Mouse (Mus musculus): ENCODE measurements around the gene Ajuba. TPM values are rescaled to one million over a fixed set of nuclear protein-coding genes. Genes with fewer than 3 reads are reported as not detected.

Gene Ajuba
- polyA plus RNA-seq, 1 experiment from 2014 or later, result 17.8 TPM

- Histone ChIP-seq H3K9ac (ENCODE audit: low read depth, low read length) (no peak overlapping the region), H3K4me1 (replicated peaks; ENCODE audit: control insufficient read depth, insufficient read depth, low read length) (no peaks in the 10 kb centered on the region), H3K27me3 (replicated peaks; ENCODE audit: control insufficient read depth, insufficient read depth, low read length) (no peaks in the 10 kb centered on the region), H3K4me2 (no peak overlapping the region), H3K27ac (ENCODE audit: low read depth, low read length) (no peak overlapping the region), H3K36me3 (ENCODE audit: control insufficient read depth, insufficient read depth, low read length) (peaks cover 16% of the 10 kb centered on the region), H3K4me3 (ENCODE audit: low read depth, low read length) (no peak overlapping the region), H3K9me3 (ENCODE audit: control insufficient read depth, low read length) (no peaks in the 10 kb centered on the region; the same call in 1 of the 2 replicates)
- ATAC-seq (replicated peaks; ENCODE audit: low FRiP score), result no peak
- WGBS, result 81% methylated on average over 11 of the region's 11 CpGs
- no peak for DNase-seq (ENCODE audit: low spot score)
Measured at GRCm38 (mm10) chr14:54540771-54541170, 36.6 kb downstream of the Ajuba start.

- ATAC-seq (replicated peaks; ENCODE audit: low FRiP score), result no peak
- Histone ChIP-seq H3K4me1 (replicated peaks; ENCODE audit: control insufficient read depth, insufficient read depth, low read length) (no peaks in the 10 kb centered on the region), H3K9me3 (ENCODE audit: control insufficient read depth, low read length) (no peaks in the 10 kb centered on the region; the same call in 1 of the 2 replicates), H3K4me2 (no peak overlapping the region), H3K9ac (ENCODE audit: low read depth, low read length) (no peak overlapping the region), H3K4me3 (ENCODE audit: low read depth, low read length) (no peak overlapping the region), H3K27me3 (replicated peaks; ENCODE audit: control insufficient read depth, insufficient read depth, low read length) (no peaks in the 10 kb centered on the region), H3K36me3 (ENCODE audit: control insufficient read depth, insufficient read depth, low read length) (peaks cover 10% of the 10 kb centered on the region), H3K27ac (ENCODE audit: low read depth, low read length) (no peak overlapping the region)
- WGBS, result 82% methylated on average over 2 of the region's 2 CpGs
- DNase-seq (ENCODE audit: low spot score), result no peak
Measured at GRCm38 (mm10) chr14:54538580-54538979, 38.8 kb downstream of the Ajuba start.

- no peaks in the 10 kb centered on the region for H3K27me3 ChIP-seq (replicated peaks; ENCODE audit: control insufficient read depth, insufficient read depth, low read length)
- H3K4me3 ChIP-seq (ENCODE audit: low read depth, low read length), result no peak overlapping the region
- H3K36me3 ChIP-seq (ENCODE audit: control insufficient read depth, insufficient read depth, low read length), result no peaks in the 10 kb centered on the region
- peaks cover 7% of the 10 kb centered on the region for H3K4me1 ChIP-seq (replicated peaks; ENCODE audit: control insufficient read depth, insufficient read depth, low read length)
- H3K9me3 ChIP-seq (ENCODE audit: control insufficient read depth, low read length), result no peaks in the 10 kb centered on the region
- ATAC-seq (replicated peaks; ENCODE audit: low FRiP score), result peak; percentile 58; the same call in 1 of the 2 replicates
- H3K4me2 ChIP-seq, result no peak overlapping the region
- peak; percentile 78 for DNase-seq (ENCODE audit: low spot score)
- H3K9ac ChIP-seq (ENCODE audit: low read depth, low read length), result no peak overlapping the region
- no peak overlapping the region for H3K27ac ChIP-seq (ENCODE audit: low read depth, low read length)
- 11% methylated on average over 17 of the region's 17 CpGs for WGBS
Measured at GRCm38 (mm10) chr14:54528446-54529111, 48.8 kb downstream of the Ajuba start.

GRCm38 (mm10) chr14:54528007-54528393 lies 49.4 kb downstream of the Ajuba start:
- Histone ChIP-seq H3K4me1 (replicated peaks; ENCODE audit: control insufficient read depth, insufficient read depth, low read length) (peaks cover 7% of the 10 kb centered on the region), H3K27ac (ENCODE audit: low read depth, low read length) (no peak overlapping the region), H3K4me2 (peak overlapping the region; percentile 57), H3K9ac (ENCODE audit: low read depth, low read length) (no peak overlapping the region), H3K9me3 (ENCODE audit: control insufficient read depth, low read length) (no peaks in the 10 kb centered on the region), H3K4me3 (ENCODE audit: low read depth, low read length) (peak overlapping the region; percentile 36; the same call in 1 of the 2 replicates), H3K36me3 (ENCODE audit: control insufficient read depth, insufficient read depth, low read length) (no peaks in the 10 kb centered on the region), H3K27me3 (replicated peaks; ENCODE audit: control insufficient read depth, insufficient read depth, low read length) (no peaks in the 10 kb centered on the region)
- 23% methylated on average over 5 of the region's 5 CpGs for WGBS
- ATAC-seq (replicated peaks; ENCODE audit: low FRiP score), result no peak
- DNase-seq (ENCODE audit: low spot score), result no peak

- H3K27me3 ChIP-seq (replicated peaks; ENCODE audit: control insufficient read depth, insufficient read depth, low read length), result no peaks in the 10 kb centered on the region
- peak; percentile 38 for DNase-seq (ENCODE audit: low spot score)
- H3K9me3 ChIP-seq (ENCODE audit: control insufficient read depth, low read length), result no peaks in the 10 kb centered on the region
- ATAC-seq (replicated peaks; ENCODE audit: low FRiP score), result no peak
- H3K4me1 ChIP-seq (replicated peaks; ENCODE audit: control insufficient read depth, insufficient read depth, low read length), result peaks cover 7% of the 10 kb centered on the region
- 0 out of 2 replicates have a peak overlapping the region, but pooled peaks have one; percentile 5 for H3K9ac ChIP-seq (ENCODE audit: low read depth, low read length)
- peak overlapping the region; percentile 57 for H3K4me2 ChIP-seq
- peak overlapping the region; percentile 36 for H3K4me3 ChIP-seq (ENCODE audit: low read depth, low read length)
- no peaks in the 10 kb centered on the region for H3K36me3 ChIP-seq (ENCODE audit: control insufficient read depth, insufficient read depth, low read length)
- WGBS, result 2% methylated on average over 18 of the region's 18 CpGs
- no peak overlapping the region for H3K27ac ChIP-seq (ENCODE audit: low read depth, low read length)
Measured at GRCm38 (mm10) chr14:54527227-54528006, 49.9 kb downstream of the Ajuba start.

GRCm38 (mm10) chr14:54523600-54523999 lies 53.8 kb downstream of the Ajuba start:
- Histone ChIP-seq H3K9me3 (ENCODE audit: control insufficient read depth, low read length) (no peaks in the 10 kb centered on the region), H3K4me1 (replicated peaks; ENCODE audit: control insufficient read depth, insufficient read depth, low read length) (peaks cover 7% of the 10 kb centered on the region), H3K27ac (ENCODE audit: low read depth, low read length) (no peak overlapping the region), H3K4me3 (ENCODE audit: low read depth, low read length) (no peak overlapping the region), H3K9ac (ENCODE audit: low read depth, low read length) (no peak overlapping the region), H3K27me3 (replicated peaks; ENCODE audit: control insufficient read depth, insufficient read depth, low read length) (no peaks in the 10 kb centered on the region), H3K4me2 (no peak overlapping the region), H3K36me3 (ENCODE audit: control insufficient read depth, insufficient read depth, low read length) (no peaks in the 10 kb centered on the region)
- 36% methylated on average over 6 of the region's 6 CpGs for WGBS
- no peak for DNase-seq (ENCODE audit: low spot score)
- ATAC-seq (replicated peaks; ENCODE audit: low FRiP score), result no peak

MicroRNA genes within 50 kb of the gene (microRNA counts, 519-probe panel; counts per million panel counts)
- not detected for microRNA mmu-miR-686

Small RNA genes within 50 kb of the gene (microRNA-seq; reads per million reads assigned to microRNA genes)
- not detected for gene Mir686 (ENCODE audit: borderline number of aligned reads)

Other genes with a start within 250 kb of the Ajuba start
- 42.3 and 46.7 TPM in 2 replicates for gene Oxa1l, start 216.7 kb downstream of the Ajuba start, polyA plus RNA-seq (2014; fragmentation: Nextera tagmentation; extraction: Ambion mirVana)
- gene Slc7a7, start 159.8 kb downstream of the Ajuba start, polyA plus RNA-seq (2014; fragmentation: Nextera tagmentation; extraction: Ambion mirVana), result 8.3 and 10.0 TPM in 2 replicates
- gene Mrpl52, start 150.6 kb downstream of the Ajuba start, polyA plus RNA-seq (2014; fragmentation: Nextera tagmentation; extraction: Ambion mirVana), result 309 and 329 TPM in 2 replicates
- gene Mmp14, start 145.9 kb downstream of the Ajuba start, polyA plus RNA-seq (2014; fragmentation: Nextera tagmentation; extraction: Ambion mirVana), result 56.6 and 57.6 TPM in 2 replicates
- gene Lrp10, start 113.4 kb downstream of the Ajuba start, polyA plus RNA-seq (2014; fragmentation: Nextera tagmentation; extraction: Ambion mirVana), result 38.6 and 41.3 TPM in 2 replicates
- gene Rem2, start 101.5 kb downstream of the Ajuba start, polyA plus RNA-seq (2014; fragmentation: Nextera tagmentation; extraction: Ambion mirVana), result 0.29 and 0.78 TPM in 2 replicates
- gene Prmt5, start 60.0 kb downstream of the Ajuba start, polyA plus RNA-seq (2014; fragmentation: Nextera tagmentation; extraction: Ambion mirVana), result 98.0 and 108 TPM in 2 replicates
- gene Haus4, start 22.9 kb downstream of the Ajuba start, polyA plus RNA-seq (2014; fragmentation: Nextera tagmentation; extraction: Ambion mirVana), result 71.6 and 76.4 TPM in 2 replicates
- gene 4931414P19Rik, start 28.4 kb upstream of the Ajuba start, polyA plus RNA-seq (2014; fragmentation: Nextera tagmentation; extraction: Ambion mirVana), result 5.6 and 5.8 TPM in 2 replicates
- 411 and 417 TPM in 2 replicates for gene Psmb5, start 40.5 kb upstream of the Ajuba start, polyA plus RNA-seq (2014; fragmentation: Nextera tagmentation; extraction: Ambion mirVana)
- not detected in 2 replicates for gene Psmb11, start 43.9 kb upstream of the Ajuba start, polyA plus RNA-seq (2014; fragmentation: Nextera tagmentation; extraction: Ambion mirVana)
- gene Gm17606, start 63.4 kb upstream of the Ajuba start, polyA plus RNA-seq (2014; fragmentation: Nextera tagmentation; extraction: Ambion mirVana), result not detected in 2 replicates
- gene Cdh24, start 63.8 kb upstream of the Ajuba start, polyA plus RNA-seq (2014; fragmentation: Nextera tagmentation; extraction: Ambion mirVana), result 1.7 and 1.9 TPM in 2 replicates
- gene 1700123O20Rik, start 108.7 kb upstream of the Ajuba start, polyA plus RNA-seq (2014; fragmentation: Nextera tagmentation; extraction: Ambion mirVana), result 76.1 and 81.1 TPM in 2 replicates
- 98.8 and 109 TPM in 2 replicates for gene Acin1, start 109.4 kb upstream of the Ajuba start, polyA plus RNA-seq (2014; fragmentation: Nextera tagmentation; extraction: Ambion mirVana)
- gene Gm29776, start 121.3 kb upstream of the Ajuba start, polyA plus RNA-seq (2014; fragmentation: Nextera tagmentation; extraction: Ambion mirVana), result 0.07 TPM in 1 of 2 replicates, not detected in the other
- 2.0 and 3.1 TPM in 2 replicates for gene Cebpe, start 134.6 kb upstream of the Ajuba start, polyA plus RNA-seq (2014; fragmentation: Nextera tagmentation; extraction: Ambion mirVana)
- gene Slc7a8, start 204.4 kb upstream of the Ajuba start, polyA plus RNA-seq (2014; fragmentation: Nextera tagmentation; extraction: Ambion mirVana), result 6.8 and 7.1 TPM in 2 replicates
- gene Rnf212b, start 236.6 kb upstream of the Ajuba start, polyA plus RNA-seq (2014; fragmentation: Nextera tagmentation; extraction: Ambion mirVana), result not detected in 2 replicates